Mouse (Mus musculus) adrenal gland, postnatal 36 days (tissue): ENCODE results near the gene A130010J15Rik. TPM values are rescaled to one million over a fixed set of nuclear protein-coding genes. Genes with fewer than 3 reads are reported as not detected.

Experiments used
- DNase-seq, 2 experiments: peaks; one replicate each; pipeline ENCODE4 v3.0.0; 2021; ENCODE audit warnings: mixed read lengths in 1 of 2
- long read RNA-seq, 2 experiments: library from polyadenylated mRNA; stranded (forward); transcript quantifications; one replicate each; pipeline ENCODE4 v2.0.0; 2021; ENCODE audit warnings: borderline sequencing depth in 2 of 2
- total RNA-seq, 2 experiments: library from RNA; stranded (reverse); gene quantifications; 2 replicates each; pipeline ENCODE4 v1.2.3; 2021

The A130010J15Rik gene
- total RNA-seq = 1 to 10 TPM; 2.8 to 3.7 TPM
- long read RNA-seq, experiment 1, transcript A130010J15Rik-201 (2 exons, 2,257 nt) = major isoform, 6 of 9 reads
- long read RNA-seq, experiment 1, partial matches to known transcripts = 0 of 9 reads
- long read RNA-seq, experiment 1, other reads (novel, unspliced or antisense) = 3 of 9 reads
- long read RNA-seq, experiment 2, partial matches to known transcripts = 0 of 2 reads
- long read RNA-seq, experiment 2, other reads (novel, unspliced or antisense) = 0 of 2 reads

- DNase-seq = no peak
These were observed at the start of gene A130010J15Rik for GRCm38 (mm10) chr1:193167746-193168145. TSS of gene A130010J15Rik (plus strand) at chr1:193168046.

DNA sequence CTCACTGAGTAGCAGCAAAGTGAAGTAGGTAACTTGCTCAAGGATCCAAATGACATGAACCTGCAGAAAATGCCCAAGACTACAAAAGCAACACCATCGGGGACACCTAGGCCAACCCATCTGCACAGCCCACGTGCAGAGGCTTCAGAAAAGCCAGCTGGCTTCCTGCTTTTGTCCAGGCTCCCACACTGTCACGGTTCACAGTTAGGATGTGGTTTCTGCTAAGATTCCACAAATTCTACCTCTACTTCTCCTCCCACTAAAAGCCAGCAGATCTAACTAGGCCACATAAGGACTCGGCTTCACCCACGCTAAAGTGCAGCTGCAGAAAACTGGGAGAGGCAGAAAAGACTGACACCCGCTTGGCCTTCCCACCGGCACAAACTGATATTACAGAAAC is 45.1 kb upstream of the A130010J15Rik start:
- no peak for DNase-seq

DNA sequence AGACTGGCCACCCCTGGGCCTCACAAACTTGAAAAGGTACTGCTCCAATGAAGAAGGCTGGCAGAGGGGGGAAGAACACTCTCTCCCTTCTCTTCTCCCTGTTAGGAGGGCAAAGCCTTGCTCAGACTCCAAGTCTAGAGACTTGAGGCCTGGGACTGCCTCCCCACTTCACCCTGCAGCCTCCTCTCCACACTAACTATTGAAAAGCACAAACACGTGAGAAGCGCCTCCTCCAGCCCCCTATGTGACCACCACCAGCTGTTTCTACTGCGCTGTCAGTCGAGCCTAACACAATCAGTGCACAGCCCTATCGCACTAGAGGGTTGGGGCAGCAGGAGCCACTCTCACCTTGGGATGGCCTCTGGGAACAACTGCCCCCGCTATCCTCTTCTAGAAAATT is 44.6 kb upstream of the A130010J15Rik start:
- DNase-seq = no peak

DNA sequence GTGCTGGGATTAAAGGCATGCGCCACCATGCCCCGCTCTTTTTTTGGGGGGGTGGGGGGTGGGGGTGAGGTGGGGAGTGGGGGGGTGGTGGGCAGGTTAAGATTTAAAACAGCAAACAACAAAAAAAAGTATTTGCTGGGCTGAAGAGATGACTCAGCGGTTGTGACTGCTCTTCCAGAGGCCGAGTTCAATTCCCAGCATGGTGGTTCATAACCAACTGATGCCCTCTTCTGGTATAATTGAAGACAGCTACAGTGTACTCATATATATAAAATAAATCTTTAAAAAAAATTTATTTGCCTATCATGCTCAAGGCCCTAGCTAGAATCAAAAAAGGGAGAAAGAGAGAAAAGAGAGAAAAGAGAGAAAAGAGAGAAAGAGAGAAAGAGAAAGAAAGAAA is 42.0 kb upstream of the A130010J15Rik start:
- peak in 1 of 2 experiments; percentile 4 for DNase-seq

GRCm38 (mm10) chr1:193128055-193128454 is 39.8 kb upstream of the A130010J15Rik start:
- DNase-seq = no peak

DNA sequence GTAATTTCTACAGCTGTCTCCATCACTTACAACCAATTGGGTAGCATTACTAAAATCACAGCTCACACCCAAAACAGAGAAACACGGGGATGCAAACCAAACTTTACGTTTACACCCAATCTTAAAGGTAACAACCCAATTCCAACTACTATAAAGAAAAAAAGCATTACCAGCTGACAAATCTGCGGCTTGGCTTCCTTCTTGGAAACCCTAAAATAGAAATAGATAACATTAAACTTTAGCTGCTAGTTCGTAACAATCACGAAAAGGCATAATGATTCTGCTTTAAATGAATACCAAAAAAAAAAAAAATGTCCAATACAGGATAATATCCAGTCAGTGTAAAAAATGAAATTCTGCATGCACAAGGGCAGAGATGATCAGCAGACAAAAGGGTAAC is 38.5 kb upstream of the A130010J15Rik start:
- DNase-seq = no peak

- DNase-seq = peak; percentile 97 to 98
These were observed 37.9 kb upstream of the A130010J15Rik start, which contains the start of gene Diexf for GRCm38 (mm10) chr1:193129786-193130455. TSS of gene Diexf (minus strand) at chr1:193130272.

GRCm38 (mm10) chr1:193130456-193130825 is 37.4 kb upstream of the A130010J15Rik start:
- peak in 1 of 2 experiments; percentile 8 for DNase-seq

DNA sequence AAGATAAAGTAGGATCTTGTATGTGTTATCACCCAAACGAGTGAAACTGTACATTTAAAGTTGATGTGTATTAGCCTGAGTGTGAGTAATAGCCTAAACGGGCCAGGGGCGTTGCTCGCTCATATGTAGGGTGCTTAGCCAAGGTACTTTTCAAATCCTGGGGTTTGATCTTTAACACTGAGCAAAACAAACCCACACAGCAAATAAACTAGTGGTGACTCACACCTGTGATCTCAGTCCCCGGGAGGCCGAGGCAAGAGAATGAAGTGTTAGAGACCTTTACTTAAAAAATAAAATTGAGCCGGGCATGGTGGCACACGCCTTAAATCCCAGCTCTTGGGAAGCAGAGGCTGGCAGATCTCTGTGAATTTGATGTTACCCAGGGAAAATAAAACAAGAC is 37.0 kb upstream of the A130010J15Rik start:
- peak; percentile 15 to 27 for DNase-seq

DNA sequence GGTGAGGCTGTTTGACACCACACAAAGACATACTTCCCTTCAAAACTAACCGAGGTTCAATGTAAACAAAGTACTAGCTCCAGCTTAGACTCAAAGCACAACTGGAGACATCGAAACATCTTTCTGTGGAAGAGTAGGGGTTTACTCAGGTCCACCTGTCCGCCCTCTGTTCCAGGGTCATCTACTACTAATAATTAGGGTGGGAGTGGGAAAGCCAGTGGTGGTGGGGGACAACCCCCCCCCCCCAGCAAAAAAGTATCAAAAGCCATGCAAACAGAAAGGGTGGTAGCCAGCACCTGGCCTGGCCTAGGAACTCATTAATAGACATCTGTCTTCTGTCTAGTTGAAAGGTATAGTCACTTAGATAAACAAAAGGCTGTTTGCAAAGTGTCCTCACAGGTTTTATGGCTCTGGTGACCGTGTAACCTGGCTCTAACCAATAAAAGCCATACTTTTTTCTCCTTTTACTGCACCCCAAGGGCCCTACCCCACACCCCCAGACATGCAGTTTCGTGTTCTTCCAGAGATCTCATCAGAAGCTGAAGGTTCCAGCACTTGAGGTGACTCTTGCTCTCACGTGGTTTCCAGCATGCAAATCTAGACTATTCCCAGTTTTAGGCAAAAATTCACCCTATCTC is 36.4 kb upstream of the A130010J15Rik start:
- no peak for DNase-seq

GRCm38 (mm10) chr1:193132385-193132784 is 35.5 kb upstream of the A130010J15Rik start:
- no peak for DNase-seq

DNA sequence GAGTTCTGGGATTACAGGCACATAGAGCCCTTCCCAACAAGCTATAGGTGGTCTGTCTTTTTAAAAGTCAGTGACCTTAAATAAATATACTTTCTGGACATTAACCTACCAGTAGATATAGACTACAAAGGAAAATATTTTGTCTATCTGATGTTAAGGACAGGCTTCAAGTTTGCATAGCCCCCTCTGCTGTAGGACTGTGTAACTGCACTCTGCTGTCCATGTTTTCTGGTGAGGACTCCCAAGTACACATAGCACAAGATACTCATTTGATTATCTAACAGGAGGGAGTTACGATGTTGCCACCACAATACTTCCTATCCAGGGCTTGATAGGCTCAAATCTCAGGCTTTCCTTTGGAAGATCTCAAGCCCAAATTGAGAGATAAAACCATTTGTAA is 34.1 kb upstream of the A130010J15Rik start:
- DNase-seq = no peak

DNA sequence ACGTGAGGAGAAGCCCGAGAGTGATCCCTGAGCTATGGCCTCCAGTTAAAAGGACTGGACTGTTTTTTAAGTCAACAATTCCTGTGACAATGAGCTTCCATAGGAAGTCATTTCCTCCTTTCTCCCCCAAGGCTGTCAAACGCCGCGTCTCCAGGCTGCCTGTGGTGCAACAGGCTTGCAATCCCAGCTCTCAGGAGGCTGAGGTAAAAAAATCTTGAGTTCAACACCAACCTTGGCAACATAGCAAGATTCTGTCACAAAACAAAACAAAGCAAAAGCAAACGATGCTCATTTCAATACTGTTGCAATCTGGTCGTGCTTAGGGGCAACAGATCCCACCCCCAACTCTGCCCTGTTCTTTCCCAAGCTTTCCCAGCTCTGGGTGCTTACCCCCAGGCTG is 29.8 kb upstream of the A130010J15Rik start:
- DNase-seq = no peak

GRCm38 (mm10) chr1:193138669-193139068 is 29.2 kb upstream of the A130010J15Rik start:
- DNase-seq = no peak

- no peak for DNase-seq
These were observed 26.7 kb upstream of the A130010J15Rik start for GRCm38 (mm10) chr1:193141118-193141517.

GRCm38 (mm10) chr1:193142517-193143062 is 25.3 kb upstream of the A130010J15Rik start:
- DNase-seq = no peak

- no peak for DNase-seq
These were observed 23.3 kb upstream of the A130010J15Rik start for GRCm38 (mm10) chr1:193144516-193144915.

- no peak for DNase-seq
These were observed 22.7 kb upstream of the A130010J15Rik start for GRCm38 (mm10) chr1:193145101-193145500.

GRCm38 (mm10) chr1:193146416-193146815 is 21.4 kb upstream of the A130010J15Rik start:
- DNase-seq = no peak

DNA sequence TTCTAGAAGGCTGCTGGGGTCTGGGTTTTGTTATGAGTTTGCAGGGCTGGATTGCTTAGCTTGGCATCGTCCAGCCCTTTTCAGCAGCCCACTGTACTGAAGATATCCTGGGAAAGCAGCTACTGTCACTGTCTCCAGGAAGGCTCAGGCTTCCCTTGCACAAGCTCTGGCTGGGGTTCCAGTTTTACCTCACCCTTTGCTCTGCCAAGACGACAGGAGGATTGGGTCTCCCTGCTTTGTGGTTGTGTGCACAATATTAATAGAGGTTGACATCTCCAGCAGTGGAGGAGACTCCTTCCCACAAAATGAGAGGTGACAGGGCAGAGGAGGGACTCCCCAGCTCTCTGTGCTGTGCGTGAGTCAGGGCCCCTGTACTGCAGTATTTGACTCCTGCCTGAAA is 18.6 kb upstream of the A130010J15Rik start:
- DNase-seq = no peak

DNA sequence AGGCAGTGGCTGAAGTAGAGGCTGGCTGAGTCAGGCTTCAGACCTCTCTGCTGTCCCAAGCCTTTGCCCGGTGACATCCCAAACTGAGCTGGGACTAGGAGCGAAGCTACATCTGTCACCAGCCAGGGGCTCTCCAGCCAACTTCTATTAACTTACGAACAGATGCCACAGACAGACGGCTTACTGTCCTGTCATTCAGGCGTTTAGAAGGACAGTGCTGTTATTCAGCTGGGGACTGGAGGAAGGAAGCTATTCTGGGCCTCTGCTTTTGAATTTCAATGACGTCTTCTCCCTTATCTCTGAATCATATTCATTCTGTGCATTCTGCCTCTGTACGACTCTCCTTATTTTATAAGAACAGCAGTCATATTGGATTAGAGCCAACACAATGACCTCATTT is 16.7 kb upstream of the A130010J15Rik start:
- DNase-seq = no peak

DNA sequence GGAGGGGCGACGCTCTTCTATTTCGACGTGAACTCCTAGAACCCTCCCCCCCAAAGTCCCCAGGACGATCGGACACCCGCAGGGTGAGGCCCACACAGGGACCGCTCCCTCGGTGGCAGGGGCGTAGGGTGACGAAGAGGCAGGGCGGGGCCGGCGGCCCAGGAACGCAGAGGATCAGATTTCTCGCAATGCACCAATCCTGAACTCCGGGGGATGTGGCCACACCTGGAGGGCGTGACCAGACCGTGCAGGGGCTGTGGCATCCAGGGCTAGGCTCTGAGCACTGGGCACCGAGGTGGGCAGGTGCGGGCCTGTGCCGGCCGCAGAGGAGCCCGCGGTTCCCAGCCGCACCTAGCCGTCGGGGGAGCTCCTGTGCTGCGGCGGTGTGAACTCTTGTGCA is 15.0 kb upstream of the A130010J15Rik start, which contains the start of gene Irf6:
TSS of gene Irf6 (plus strand) at position 240 of the 400 bp plus-strand sequence.
- DNase-seq = peak; percentile 81 to 83

- DNase-seq = no peak
These were observed 14.3 kb upstream of the A130010J15Rik start for GRCm38 (mm10) chr1:193153561-193153960.
